Mouse (Mus musculus) ES-E14 (cell line): ENCODE measurements at regions not wholly inside any gene's neighbourhood (a gene's known extent, or its start where the extent isn't known, plus 50 kb on each side); places are given as distances from the start of the nearest gene placed in this dataset.

ENCODE experiments used
- DNase-seq: peaks from one replicate; pipeline ENCODE4 v3.0.0-alpha.2; 2013; ENCODE audit warnings: low read depth, low spot score
- H3K27ac ChIP-seq: 2 replicates; pipeline ENCODE4 v1.5.1; 2012; ENCODE audit warnings: low read depth, mild to moderate bottlenecking, low read length, moderate library complexity, mixed read lengths; ENCODE audit not compliant: poor library complexity, insufficient read depth, severe bottlenecking
- H3K36me3 ChIP-seq: 2 replicates; pipeline ENCODE4 v1.6.1; 2012; ENCODE audit warnings: mild to moderate bottlenecking, low read length, moderate library complexity, mixed read lengths; ENCODE audit not compliant: control insufficient read depth, poor library complexity, insufficient read depth, severe bottlenecking
- H3K4me1 ChIP-seq, 2 experiments: fragments of 150-350 bp in 1 of 2; sonication (generic) in 1 of 2; 2 replicates each; pipeline ENCODE4 v1.6.1; 2012; ENCODE audit warnings: low read length in 2 of 2, mild to moderate bottlenecking in 1 of 2, mixed read lengths in 1 of 2; ENCODE audit not compliant: control insufficient read depth in 2 of 2, insufficient read depth in 2 of 2, poor library complexity in 1 of 2
- H3K4me3 ChIP-seq, 2 experiments: fragments of 150-350 bp in 1 of 2; sonication (generic) in 1 of 2; 2 replicates each; pipeline ENCODE4 v1.5.1; 2012; ENCODE audit warnings: low read length in 2 of 2, low read depth in 1 of 2, mild to moderate bottlenecking in 1 of 2, mixed read lengths in 1 of 2; ENCODE audit not compliant: insufficient read depth in 1 of 2, poor library complexity in 1 of 2, severe bottlenecking in 1 of 2
- H3K9ac ChIP-seq: 2 replicates; pipeline ENCODE4 v1.6.1; 2012; ENCODE audit warnings: low read depth, mild to moderate bottlenecking, low read length, mixed read lengths; ENCODE audit not compliant: poor library complexity, insufficient read depth, severe bottlenecking
- H3K9me3 ChIP-seq: fragments of 150-350 bp; sonication (generic); 2 replicates; pipeline ENCODE4 v1.6.1; 2012; ENCODE audit warnings: low read depth, mild to moderate bottlenecking, low read length; ENCODE audit not compliant: control insufficient read depth, insufficient read depth
- CHD2 ChIP-seq: IDR thresholded peaks from 2 replicates; pipeline ENCODE4 v1.6.1; 2014; ENCODE audit warnings: mild to moderate bottlenecking, low read depth, low read length, inconsistent platforms
- HCFC1 ChIP-seq: IDR thresholded peaks from 2 replicates; pipeline ENCODE4 v1.6.1; 2012; ENCODE audit warnings: low read length, inconsistent platforms, borderline replicate concordance; ENCODE audit not compliant: insufficient read depth
- MAFK ChIP-seq: IDR thresholded peaks from 2 replicates; pipeline ENCODE4 v1.6.1; 2014; ENCODE audit warnings: mild to moderate bottlenecking, low read depth, low read length, inconsistent platforms; ENCODE audit not compliant: insufficient read depth
- ZC3H11A ChIP-seq: IDR thresholded peaks from 2 replicates; pipeline ENCODE4 v1.6.1; 2012; ENCODE audit warnings: low read depth, mild to moderate bottlenecking, inconsistent platforms, low read length, borderline replicate concordance
- ZNF384 ChIP-seq: IDR thresholded peaks from 2 replicates; pipeline ENCODE4 v1.6.1; 2012; ENCODE audit warnings: low read depth, low read length, inconsistent platforms
- in situ Hi-C, 2 experiments: fragments of 600-800 bp; cut with MboI; formaldehyde crosslinking; loops; one replicate each; pipeline ENCODE4 v1.15.1; 2025; ENCODE audit warnings: low sequenced_read_pairs in 2 of 2, inconsistent platforms in 1 of 2; ENCODE audit not compliant: unreplicated experiment in 2 of 2

- no peak overlapping the region for H3K27ac ChIP-seq
- no peak for TF ChIP-seq ZC3H11A
- TF ChIP-seq MAFK = peak; percentile 41; the same call in 1 of the 2 replicates
Observed at GRCm38 (mm10) chr2:133326290-133327050, 225.5 kb upstream of the Bmp2 start.

GRCm38 (mm10) chr2:133327653-133328052 is 224.3 kb upstream of the Bmp2 start:
- no peaks in the 10 kb centered on the region for H3K36me3 ChIP-seq
- H3K27ac ChIP-seq = no peak overlapping the region
- H3K9ac ChIP-seq = no peak overlapping the region
- TF ChIP-seq ZNF384 (no peak), ZC3H11A (no peak)
- no peaks in the 10 kb centered on the region for H3K4me1 ChIP-seq
- in situ Hi-C loops = no loop called here
- H3K4me3 ChIP-seq = no peak overlapping the region
- no peak for DNase-seq
- no peaks in the 10 kb centered on the region for H3K9me3 ChIP-seq

More at GRCm38 (mm10) chr2:133326290-133327050, 225.5 kb upstream of the Bmp2 start:
- Histone ChIP-seq H3K9ac (no peak overlapping the region), H3K36me3 (no peaks in the 10 kb centered on the region), H3K4me1 (no peaks in the 10 kb centered on the region), H3K9me3 (no peaks in the 10 kb centered on the region), H3K4me3 (no peak overlapping the region)
- in situ Hi-C loops = no loop called here
- no peak for DNase-seq

GRCm38 (mm10) chr2:133336177-133336901 is 215.6 kb upstream of the Bmp2 start:
- Histone ChIP-seq H3K4me3 (no peak overlapping the region), H3K9ac (no peak overlapping the region), H3K4me1 (no peaks in the 10 kb centered on the region), H3K36me3 (no peaks in the 10 kb centered on the region), H3K9me3 (no peaks in the 10 kb centered on the region), H3K27ac (no peak overlapping the region)
- DNase-seq = no peak
- in situ Hi-C loops = no loop called here
- TF ChIP-seq ZNF384 = no peak
- TF ChIP-seq CHD2 = no peak
- TF ChIP-seq ZC3H11A = no peak
- no peak for TF ChIP-seq MAFK
- no peak for TF ChIP-seq HCFC1

- in situ Hi-C loops = no loop called here
- no peak overlapping the region for H3K9ac ChIP-seq
- no peak overlapping the region for H3K4me3 ChIP-seq
- H3K27ac ChIP-seq = no peak overlapping the region
- DNase-seq = no peak
- H3K4me1 ChIP-seq = no peaks in the 10 kb centered on the region
- H3K36me3 ChIP-seq = no peaks in the 10 kb centered on the region
- no peaks in the 10 kb centered on the region for H3K9me3 ChIP-seq
- TF ChIP-seq ZNF384 (no peak), MAFK (no peak), CHD2 (no peak), ZC3H11A (no peak), HCFC1 (no peak)
Observed at GRCm38 (mm10) chr2:133338150-133338549, 213.8 kb upstream of the Bmp2 start.

GRCm38 (mm10) chr2:133341352-133341751 is 210.6 kb upstream of the Bmp2 start:
- DNase-seq = no peak
- TF ChIP-seq ZNF384 = no peak
- no peak for TF ChIP-seq ZC3H11A

More at GRCm38 (mm10) chr2:133341352-133341751, 210.6 kb upstream of the Bmp2 start:
- no peaks in the 10 kb centered on the region for H3K9me3 ChIP-seq
- no peak overlapping the region for H3K9ac ChIP-seq
- H3K27ac ChIP-seq = no peak overlapping the region
- H3K36me3 ChIP-seq = no peaks in the 10 kb centered on the region
- in situ Hi-C loops = no loop called here
- H3K4me3 ChIP-seq = no peak overlapping the region
- no peaks in the 10 kb centered on the region for H3K4me1 ChIP-seq
